9 mouse cellular contexts compared by ENCODE assay signal in genomic region chr19:6489030-6489429, GRCm38 (mm10). TPM values are rescaled to one million over a fixed set of nuclear protein-coding genes. Genes with fewer than 3 reads are reported as not detected.
DNase-seq lines count a peak whose midpoint lies in the region; ATAC-seq and TF ChIP-seq lines count a peak whose summit lies in the region.
"Had no signal": no experiment of that assay in that cellular context is flagged by ENCODE, and none has a peak within 500 bp of the region (broad histone marks: within the 10 kb centered on the region; RNA-seq: fewer than 3 reads in every experiment).

No protein-coding gene starts in this region.

- H3K27ac ChIP-seq in heart, adult 2 months: no peak overlapping the region
- no peak overlapping the region for H3K27ac ChIP-seq in kidney, embryonic 16.5 days (ENCODE audit: low read length)
- no peak overlapping the region for H3K27ac ChIP-seq in liver, embryonic 13.5 days
- H3K27ac ChIP-seq in neural tube, embryonic 14.5 days (ENCODE audit: low read depth, low read length): no peak overlapping the region
- H3K27ac ChIP-seq in testis, adult 2 months (ENCODE audit: control insufficient read depth, insufficient read depth, low read depth, low read length): no peak overlapping the region
- H3K27ac ChIP-seq: embryonic facial prominence, embryonic 12.5 days had no signal

- H3K4me3 ChIP-seq in heart, adult 2 months: no peak overlapping the region
- no peak overlapping the region for H3K4me3 ChIP-seq in kidney, embryonic 16.5 days (ENCODE audit: low read length)
- H3K4me3 ChIP-seq in liver, embryonic 13.5 days (replicated peaks): no peak overlapping the region
- H3K4me3 ChIP-seq in neural tube, embryonic 14.5 days (ENCODE audit: low read depth, low read length): no peak overlapping the region
- no peak overlapping the region for H3K4me3 ChIP-seq in testis, adult 2 months (ENCODE audit: control insufficient read depth, low read depth, low read length)
- H3K4me3 ChIP-seq: embryonic facial prominence, embryonic 12.5 days had no signal

- H3K79me2 ChIP-seq in heart, adult 2 months (replicated peaks; ENCODE audit: control insufficient read depth, insufficient read depth, low read length): no peaks in the 10 kb centered on the region

- no peak for TF ChIP-seq POLR2A in heart, adult 2 months (IDR thresholded peaks at IDR 0.05; ENCODE audit: insufficient read depth, low read depth, low read length)
- no peak for TF ChIP-seq POLR2A in testis, adult 2 months (IDR thresholded peaks at IDR 0.05; ENCODE audit: control insufficient read depth, low read depth, low read length)

- no peaks in the 10 kb centered on the region for H3K4me1 ChIP-seq in heart, adult 2 months (ENCODE audit: control insufficient read depth, insufficient read depth, low read length)
- H3K4me1 ChIP-seq in kidney, embryonic 16.5 days (ENCODE audit: insufficient read depth, low read length): no peaks in the 10 kb centered on the region
- H3K4me1 ChIP-seq in liver, embryonic 13.5 days (replicated peaks): no peaks in the 10 kb centered on the region
- no peaks in the 10 kb centered on the region for H3K4me1 ChIP-seq in neural tube, embryonic 14.5 days (ENCODE audit: control insufficient read depth, insufficient read depth, low read length)
- peaks cover 3% of the 10 kb centered on the region; the same call in 1 of the 2 replicates for H3K4me1 ChIP-seq in testis, adult 2 months (ENCODE audit: control insufficient read depth, insufficient read depth, low read length)
- H3K4me1 ChIP-seq: embryonic facial prominence, embryonic 12.5 days had no signal

- TF ChIP-seq CTCF in heart, adult 2 months (IDR thresholded peaks at IDR 0.05): peak; percentile 98
- TF ChIP-seq CTCF in testis, adult 2 months (IDR thresholded peaks at IDR 0.05; ENCODE audit: control insufficient read depth, insufficient read depth, insufficient replicate concordance, low read depth, low read length): peak; percentile 89; the same call in 1 of the 2 replicates

- 1% methylated on average over 4 of the region's 4 CpGs for WGBS in heart, adult 2 months
- 0% methylated on average over 4 of the region's 4 CpGs for WGBS in kidney, embryonic 16.5 days
- WGBS in liver, embryonic 13.5 days (ENCODE audit: insufficient replicate concordance): 1% methylated on average over 4 of the region's 4 CpGs
- 0% methylated on average over 4 of the region's 4 CpGs for WGBS in neural tube, embryonic 14.5 days

- H3K36me3 ChIP-seq in heart, adult 2 months (ENCODE audit: control insufficient read depth, insufficient read depth, low read length): no peaks in the 10 kb centered on the region
- no peaks in the 10 kb centered on the region for H3K36me3 ChIP-seq in kidney, embryonic 16.5 days (ENCODE audit: insufficient read depth, low read length)
- no peaks in the 10 kb centered on the region for H3K36me3 ChIP-seq in liver, embryonic 13.5 days
- peaks cover 4% of the 10 kb centered on the region; the same call in 1 of the 2 replicates for H3K36me3 ChIP-seq in neural tube, embryonic 14.5 days (ENCODE audit: control insufficient read depth, insufficient read depth, low read length)
- no peaks in the 10 kb centered on the region for H3K36me3 ChIP-seq in testis, adult 2 months (ENCODE audit: control insufficient read depth, insufficient read depth, low read length)
- H3K36me3 ChIP-seq: embryonic facial prominence, embryonic 12.5 days had no signal

- no peak overlapping the region for H3K9ac ChIP-seq in heart, adult 2 months (ENCODE audit: low read depth, low read length)
- no peak overlapping the region for H3K9ac ChIP-seq in kidney, embryonic 16.5 days (replicated peaks; ENCODE audit: low read length)
- H3K9ac ChIP-seq in liver, embryonic 13.5 days: no peak overlapping the region
- no peak overlapping the region for H3K9ac ChIP-seq in neural tube, embryonic 14.5 days (replicated peaks; ENCODE audit: low read depth, low read length)
- H3K9ac ChIP-seq: embryonic facial prominence, embryonic 12.5 days had no signal

- H3K4me2 ChIP-seq in kidney, embryonic 16.5 days (replicated peaks; ENCODE audit: low read depth, low read length): no peak overlapping the region
- H3K4me2 ChIP-seq in liver, embryonic 13.5 days: no peak overlapping the region
- H3K4me2 ChIP-seq in neural tube, embryonic 14.5 days (ENCODE audit: low read depth, low read length): no peak overlapping the region
- H3K4me2 ChIP-seq: embryonic facial prominence, embryonic 12.5 days had no signal

- TF ChIP-seq EP300 in heart, adult 2 months (IDR thresholded peaks at IDR 0.05; ENCODE audit: insufficient read depth, low read depth, low read length): peak; percentile 84; the same call in 1 of the 2 replicates

- ATAC-seq in kidney, embryonic 16.5 days (ENCODE audit: low FRiP score, low TSS enrichment): peak; percentile 66
- ATAC-seq in liver, embryonic 13.5 days (ENCODE audit: low read depth): no peak
- ATAC-seq in neural tube, embryonic 14.5 days (ENCODE audit: low read depth): peak; percentile 45; the same call in 1 of the 2 replicates

- DNase-seq in 416B (ENCODE audit: low read depth): peak; percentile 87
- DNase-seq in adrenal gland, postnatal 14 days: peak; percentile 93
- peak; percentile 84 for DNase-seq in embryo, embryonic 9.5 days (ENCODE audit: extremely low spot score)
- DNase-seq in heart, adult 2 months: peak; percentile 75 to 87
- DNase-seq in liver, embryonic 13.5 days: peak; percentile 33

- H3K27me3 ChIP-seq in heart, adult 2 months (ENCODE audit: control insufficient read depth, insufficient read depth, low read length): no peaks in the 10 kb centered on the region
- peaks cover 9% of the 10 kb centered on the region; the same call in 1 of the 2 replicates for H3K27me3 ChIP-seq in kidney, embryonic 16.5 days (ENCODE audit: insufficient read depth, low read length)
- peaks cover 42% of the 10 kb centered on the region for H3K27me3 ChIP-seq in liver, embryonic 13.5 days
- no peaks in the 10 kb centered on the region for H3K27me3 ChIP-seq in neural tube, embryonic 14.5 days (ENCODE audit: control insufficient read depth, insufficient read depth, low read length)
- no peaks in the 10 kb centered on the region for H3K27me3 ChIP-seq in testis, adult 2 months (ENCODE audit: control insufficient read depth, insufficient read depth, low read length)

- intact Hi-C loops in heart, adult 2 months (cut with DNase I): loop anchor here (1.0 to 5.0 kb wide), 4 partner anchors 88 to 533 kb away; no protein-coding TSS in a partner anchor

- no peaks in the 10 kb centered on the region for H3K9me3 ChIP-seq in kidney, embryonic 16.5 days (ENCODE audit: low read length)
- H3K9me3 ChIP-seq in liver, embryonic 13.5 days (replicated peaks): no peaks in the 10 kb centered on the region
- H3K9me3 ChIP-seq in neural tube, embryonic 14.5 days (ENCODE audit: control insufficient read depth, low read length): no peaks in the 10 kb centered on the region
- H3K9me3 ChIP-seq: embryonic facial prominence, embryonic 12.5 days had no signal

RNA-seq across cellular contexts. Expression of gene Slc22a12, which starts 53.8 kb away (rescaled TPM):
- total RNA-seq in adrenal gland, postnatal 14 days (2021): 0.64 TPM in 1 of 2 replicates, not detected in the other
- not detected for total RNA-seq in heart, adult 2 months (2021)
- not detected in 2 replicates for polyA plus RNA-seq in heart, adult 2 months (2012; rRNA removed)
- 27.4 and 27.7 TPM in 2 replicates for polyA plus RNA-seq in kidney, embryonic 16.5 days (2015; fragmentation: Nextera tagmentation; extraction: Ambion mirVana)
- not detected in 2 replicates for polyA plus RNA-seq in liver, embryonic 13.5 days (2015; fragmentation: Nextera tagmentation; extraction: Ambion mirVana)
- polyA plus RNA-seq in neural tube, embryonic 14.5 days (2014; fragmentation: Nextera tagmentation; extraction: Ambion mirVana): 0.11 TPM in 1 of 2 replicates, not detected in the other
- 6.9 and 7.3 TPM in 2 replicates for polyA plus RNA-seq in testis, adult 2 months (2012; rRNA removed)
- polyA plus RNA-seq: embryonic facial prominence, embryonic 12.5 days had no signal

Comparison
In these comparisons a context has a peak if more than half of its experiments do, and no peak if none do; other contexts are left out.
1. DNase-seq: peak in every context shown above with its lines; median percentile 93 in adrenal gland, postnatal 14 days; 87 in 416B; 84 in embryo, embryonic 9.5 days; 81 in heart, adult 2 months; 33 in liver, embryonic 13.5 days.